Mouse (Mus musculus): ENCODE results near the gene Zfp827. TPM values are rescaled to one million over a fixed set of nuclear protein-coding genes. Genes with fewer than 3 reads are reported as not detected.

The Zfp827 gene
- polyA plus RNA-seq, 1 experiment from 2014 or later = 14.9 TPM

GRCm38 (mm10) chr8:79211630-79212029 is 183.4 kb downstream of the Zfp827 start:
- no peak overlapping the region; the same call in 1 of the 2 replicates for H3K27ac ChIP-seq
- H3K9ac ChIP-seq = no peak overlapping the region
- H3K4me3 ChIP-seq = no peak overlapping the region
- H3K9me3 ChIP-seq = no peaks in the 10 kb centered on the region
- WGBS = 80% methylated on average over 9 of the region's 9 CpGs
- ATAC-seq (ENCODE audit: low FRiP score, low read depth) = no peak
- H3K4me2 ChIP-seq (replicated peaks) = no peak overlapping the region
- H3K27me3 ChIP-seq = no peaks in the 10 kb centered on the region
- H3K4me1 ChIP-seq = peaks cover 54% of the 10 kb centered on the region
- H3K36me3 ChIP-seq = no peaks in the 10 kb centered on the region

DNA sequence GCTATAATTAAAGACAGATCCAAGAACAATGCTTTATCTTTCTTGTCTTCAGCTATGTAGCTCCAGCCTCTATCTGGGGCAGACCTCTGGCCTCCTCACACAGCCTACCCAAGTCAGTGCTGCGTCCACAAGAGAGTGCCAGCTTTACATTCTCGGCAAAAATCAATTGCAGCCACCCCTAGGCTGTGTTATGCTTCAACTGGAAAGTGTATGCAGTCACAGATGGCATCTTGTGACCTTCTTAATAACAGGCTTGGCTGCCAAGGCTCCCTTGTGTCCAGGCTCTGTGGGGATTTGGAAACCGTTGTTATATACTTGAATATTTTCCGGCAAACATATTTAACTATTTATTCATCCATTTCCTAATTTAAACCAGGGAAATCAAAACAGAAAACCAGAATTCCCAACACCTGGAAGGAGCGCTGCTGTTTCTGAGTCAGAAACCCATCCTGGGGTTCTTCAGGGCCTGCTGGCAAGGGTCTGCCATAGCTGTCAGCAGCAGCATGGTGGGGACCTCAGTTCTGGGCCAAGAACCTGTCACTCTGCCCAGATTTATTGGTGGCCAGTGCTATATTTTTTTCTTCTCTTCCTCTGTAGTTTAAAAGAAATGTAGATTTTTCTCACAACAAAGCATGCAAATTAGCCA is 194.0 kb downstream of the Zfp827 start:
- H3K4me1 ChIP-seq = peaks cover 20% of the 10 kb centered on the region
- H3K9ac ChIP-seq = no peak overlapping the region
- no peaks in the 10 kb centered on the region for H3K27me3 ChIP-seq
- H3K4me3 ChIP-seq = no peak overlapping the region
- peaks cover 10% of the 10 kb centered on the region; the same call in 1 of the 2 replicates for H3K9me3 ChIP-seq
- no peaks in the 10 kb centered on the region for H3K36me3 ChIP-seq
- 37% methylated on average over 5 of the region's 5 CpGs for WGBS
- H3K4me2 ChIP-seq (replicated peaks) = no peak overlapping the region
- peak; percentile 44; the same call in 1 of the 2 replicates for ATAC-seq (ENCODE audit: low FRiP score, low read depth)
- H3K27ac ChIP-seq = peak overlapping the region; percentile 80; the same call in 1 of the 2 replicates

DNA sequence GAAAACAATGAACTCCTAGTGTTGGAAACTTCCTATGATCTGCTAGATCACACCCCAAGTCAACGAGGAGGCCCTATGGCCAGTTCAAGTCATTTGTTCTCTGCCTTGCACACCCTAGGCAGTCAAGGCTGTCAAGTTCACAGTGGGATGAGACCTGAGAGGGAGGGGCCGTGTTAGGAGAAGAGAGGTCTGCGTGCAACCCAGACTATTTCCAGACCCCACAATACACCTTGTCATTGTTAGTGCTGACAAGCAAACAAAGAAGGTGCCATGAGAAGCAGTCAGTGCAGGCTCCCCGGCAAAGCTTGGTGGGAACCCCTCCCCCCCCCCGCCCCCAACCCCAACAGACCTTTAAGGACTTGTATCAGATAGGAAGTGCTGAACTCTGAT is 194.5 kb downstream of the Zfp827 start:
- ATAC-seq (ENCODE audit: low FRiP score, low read depth) = no peak
- H3K4me3 ChIP-seq = no peak overlapping the region
- peak overlapping the region; percentile 80; the same call in 1 of the 2 replicates for H3K27ac ChIP-seq
- 69% methylated on average over 5 of the region's 5 CpGs for WGBS
- H3K9ac ChIP-seq = no peak overlapping the region
- H3K27me3 ChIP-seq = no peaks in the 10 kb centered on the region
- no peaks in the 10 kb centered on the region for H3K36me3 ChIP-seq
- H3K9me3 ChIP-seq = peaks cover 8% of the 10 kb centered on the region; the same call in 1 of the 2 replicates
- no peak overlapping the region for H3K4me2 ChIP-seq (replicated peaks)
- peaks cover 20% of the 10 kb centered on the region for H3K4me1 ChIP-seq

GRCm38 (mm10) chr8:79224363-79224762 is 196.1 kb downstream of the Zfp827 start:
- Histone ChIP-seq H3K4me1 (peaks cover 24% of the 10 kb centered on the region), H3K27me3 (no peaks in the 10 kb centered on the region), H3K9me3 (peaks cover 14% of the 10 kb centered on the region; the same call in 1 of the 2 replicates), H3K4me2 (replicated peaks) (no peak overlapping the region), H3K9ac (no peak overlapping the region), H3K27ac (no peak overlapping the region), H3K36me3 (no peaks in the 10 kb centered on the region), H3K4me3 (no peak overlapping the region)
- no peak for ATAC-seq (ENCODE audit: low FRiP score, low read depth)
- WGBS = 88% methylated on average over 9 of the region's 9 CpGs

DNA sequence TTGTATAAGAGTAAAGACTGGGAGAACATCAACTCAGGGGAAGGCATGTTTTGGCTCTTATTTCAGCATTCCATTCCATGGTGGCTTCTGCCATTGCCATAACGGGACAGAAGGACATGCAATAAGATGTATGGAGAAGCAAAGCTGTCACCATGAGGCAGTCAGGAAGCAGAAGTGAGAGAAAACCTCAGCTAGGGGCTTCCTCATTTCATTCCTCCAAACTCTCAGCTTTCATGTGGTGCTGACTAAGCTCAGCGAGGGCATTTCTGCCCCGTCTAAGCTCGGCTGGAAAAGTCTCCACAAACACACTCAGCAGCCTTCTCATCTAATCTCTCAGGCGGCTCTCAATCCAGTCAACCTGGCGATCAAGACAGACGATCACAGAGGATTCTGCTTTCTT is 197.3 kb downstream of the Zfp827 start:
- no peak overlapping the region for H3K4me2 ChIP-seq (replicated peaks)
- WGBS = 78% methylated on average over 7 of the region's 7 CpGs

DNA sequence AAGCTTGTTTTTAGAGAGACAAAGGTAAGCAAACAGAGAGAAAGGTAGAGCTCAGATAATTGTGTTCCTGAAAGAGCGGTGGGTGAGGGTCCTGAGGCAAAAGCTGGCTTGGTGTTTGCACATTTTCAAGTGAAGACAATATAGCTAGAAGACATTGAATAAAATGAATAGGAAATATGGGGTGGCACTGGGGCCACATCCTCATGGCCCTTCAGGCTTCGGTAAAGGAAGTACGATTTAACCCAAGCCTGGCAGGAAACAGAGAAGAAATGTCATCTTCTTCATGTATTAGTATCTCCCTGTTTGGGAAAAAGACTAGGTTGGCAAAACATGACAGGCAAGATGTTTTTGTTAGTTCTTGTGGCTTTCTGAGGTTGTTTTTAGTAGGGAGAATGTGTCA is 197.8 kb downstream of the Zfp827 start:
- Histone ChIP-seq H3K4me2 (replicated peaks) (no peak overlapping the region), H3K9ac (no peak overlapping the region), H3K27ac (no peak overlapping the region), H3K27me3 (no peaks in the 10 kb centered on the region), H3K4me1 (peaks cover 30% of the 10 kb centered on the region), H3K36me3 (no peaks in the 10 kb centered on the region), H3K9me3 (peaks cover 14% of the 10 kb centered on the region; the same call in 1 of the 2 replicates), H3K4me3 (no peak overlapping the region)
- WGBS = 94% methylated on average over 3 of the region's 3 CpGs
- ATAC-seq (ENCODE audit: low FRiP score, low read depth) = no peak

More for the DNA sequence above, 197.3 kb downstream of the Zfp827 start:
- H3K4me3 ChIP-seq = no peak overlapping the region
- no peaks in the 10 kb centered on the region for H3K27me3 ChIP-seq
- no peak overlapping the region for H3K27ac ChIP-seq
- no peak overlapping the region for H3K9ac ChIP-seq
- H3K9me3 ChIP-seq = peaks cover 14% of the 10 kb centered on the region; the same call in 1 of the 2 replicates
- H3K36me3 ChIP-seq = no peaks in the 10 kb centered on the region
- no peak for ATAC-seq (ENCODE audit: low FRiP score, low read depth)
- H3K4me1 ChIP-seq = peaks cover 30% of the 10 kb centered on the region

GRCm38 (mm10) chr8:79227194-79227593 is 199.0 kb downstream of the Zfp827 start:
- no peak overlapping the region for H3K4me3 ChIP-seq
- 78% methylated on average over 4 of the region's 4 CpGs for WGBS
- peak; percentile 41; the same call in 1 of the 2 replicates for ATAC-seq (ENCODE audit: low FRiP score, low read depth)

DNA sequence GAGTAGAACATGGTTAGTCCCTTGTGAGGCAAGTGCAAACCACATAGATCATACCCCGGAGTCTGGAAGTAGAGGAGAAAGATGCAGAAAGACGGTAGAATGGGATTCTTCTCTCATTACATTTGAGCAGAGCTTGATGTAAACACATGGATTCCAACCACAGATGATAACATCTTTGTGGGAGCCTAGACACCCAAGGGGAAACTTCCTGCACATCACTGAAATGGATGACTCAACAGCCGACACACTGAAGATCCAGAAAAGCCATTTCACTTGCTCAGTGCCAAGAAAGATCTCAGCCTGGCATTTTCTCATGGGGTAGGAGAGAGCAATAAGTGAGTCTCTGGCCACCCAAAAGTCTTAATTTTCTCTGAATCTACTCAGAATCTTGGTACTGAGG is 199.7 kb downstream of the Zfp827 start:
- Histone ChIP-seq H3K36me3 (no peaks in the 10 kb centered on the region), H3K27ac (no peak overlapping the region), H3K9me3 (peaks cover 14% of the 10 kb centered on the region; the same call in 1 of the 2 replicates), H3K4me3 (no peak overlapping the region), H3K4me1 (peaks cover 13% of the 10 kb centered on the region), H3K27me3 (no peaks in the 10 kb centered on the region), H3K9ac (no peak overlapping the region), H3K4me2 (replicated peaks) (no peak overlapping the region)
- no peak for ATAC-seq (ENCODE audit: low FRiP score, low read depth)
- WGBS = 93% methylated on average over 3 of the region's 3 CpGs

More at GRCm38 (mm10) chr8:79227194-79227593, 199.0 kb downstream of the Zfp827 start:
- no peaks in the 10 kb centered on the region for H3K36me3 ChIP-seq
- H3K4me2 ChIP-seq (replicated peaks) = no peak overlapping the region
- H3K9ac ChIP-seq = no peak overlapping the region
- peaks cover 14% of the 10 kb centered on the region; the same call in 1 of the 2 replicates for H3K9me3 ChIP-seq
- H3K27ac ChIP-seq = no peak overlapping the region
- H3K4me1 ChIP-seq = peaks cover 20% of the 10 kb centered on the region
- H3K27me3 ChIP-seq = no peaks in the 10 kb centered on the region

DNA sequence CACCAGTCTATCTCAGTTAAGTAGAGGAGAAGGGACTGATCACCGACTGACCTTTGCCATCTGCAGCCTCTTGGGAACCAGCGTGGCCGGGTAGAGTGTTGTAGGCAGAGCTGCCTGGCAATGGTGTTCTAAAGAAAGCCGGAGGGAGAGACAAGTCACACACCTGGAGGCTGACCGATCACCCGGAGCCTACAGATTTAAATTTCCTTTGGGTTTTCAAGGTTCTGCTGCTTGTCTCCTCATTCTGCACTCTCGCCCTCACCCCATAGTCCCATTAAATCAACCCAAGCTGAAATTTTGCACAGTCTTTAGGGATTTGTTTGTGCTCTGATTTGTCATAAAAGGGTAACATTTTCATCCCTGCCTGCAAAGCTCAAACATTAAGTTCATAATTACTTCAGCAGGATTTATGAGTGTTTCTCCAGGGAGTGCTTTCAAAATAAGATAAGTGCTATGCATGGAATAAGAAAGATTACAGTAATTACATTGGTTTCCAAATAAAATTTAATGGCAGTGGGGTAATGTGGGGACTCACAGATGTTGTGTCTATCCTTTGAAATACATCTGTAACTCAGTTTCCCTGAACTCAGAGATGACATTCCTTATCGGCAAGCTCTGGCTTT is 201.1 kb downstream of the Zfp827 start:
- Histone ChIP-seq H3K27me3 (no peaks in the 10 kb centered on the region), H3K4me1 (peaks cover 11% of the 10 kb centered on the region), H3K27ac (no peak overlapping the region), H3K9ac (no peak overlapping the region), H3K36me3 (no peaks in the 10 kb centered on the region), H3K4me3 (no peak overlapping the region), H3K9me3 (peaks cover 14% of the 10 kb centered on the region; the same call in 1 of the 2 replicates), H3K4me2 (replicated peaks) (no peak overlapping the region)
- ATAC-seq (ENCODE audit: low FRiP score, low read depth) = peak; percentile 51; the same call in 1 of the 2 replicates
- WGBS = 50% methylated on average over 8 of the region's 8 CpGs

GRCm38 (mm10) chr8:79239320-79239719 is 211.1 kb downstream of the Zfp827 start:
- Histone ChIP-seq H3K27me3 (no peaks in the 10 kb centered on the region), H3K4me2 (replicated peaks) (no peak overlapping the region), H3K9ac (no peak overlapping the region), H3K36me3 (no peaks in the 10 kb centered on the region), H3K27ac (no peak overlapping the region), H3K4me1 (no peaks in the 10 kb centered on the region), H3K4me3 (no peak overlapping the region), H3K9me3 (no peaks in the 10 kb centered on the region)
- no peak for ATAC-seq (ENCODE audit: low FRiP score, low read depth)
- WGBS = 88% methylated on average over 3 of the region's 3 CpGs

GRCm38 (mm10) chr8:79239996-79240395 is 211.8 kb downstream of the Zfp827 start:
- ATAC-seq (ENCODE audit: low FRiP score, low read depth) = no peak
- no peaks in the 10 kb centered on the region for H3K27me3 ChIP-seq
- H3K9me3 ChIP-seq = no peaks in the 10 kb centered on the region
- H3K36me3 ChIP-seq = no peaks in the 10 kb centered on the region
- no peak overlapping the region for H3K27ac ChIP-seq
- 71% methylated on average over 7 of the region's 7 CpGs for WGBS
- H3K4me3 ChIP-seq = no peak overlapping the region
- H3K9ac ChIP-seq = no peak overlapping the region
- no peak overlapping the region for H3K4me2 ChIP-seq (replicated peaks)
- H3K4me1 ChIP-seq = no peaks in the 10 kb centered on the region

All from limb, embryonic 13.5 days (tissue).